Mouse (Mus musculus) lung, embryonic 16.5 days (tissue): ENCODE data around the gene Nqo1. TPM values are rescaled to one million over a fixed set of nuclear protein-coding genes. Genes with fewer than 3 reads are reported as not detected.
A peak's percentile ranks its signal among the peaks of the same experiment; 100 is the strongest.

Experiments
- ATAC-seq: fragments of 200-750 bp; cut with Nextera tagmentation; 2 replicates; pipeline ENCODE4 v1.8.0; 2017; ENCODE audit warnings: low read depth, mild to moderate bottlenecking, moderate library complexity
- H3K27ac ChIP-seq: fragments of 300-500 bp; sonication (generic); 2 replicates; pipeline ENCODE4 v1.5.1; 2014; ENCODE audit warnings: mild to moderate bottlenecking, control low read depth, low read length
- H3K27me3 ChIP-seq: fragments of 300-500 bp; sonication (generic); 2 replicates; pipeline ENCODE4 v1.6.1; 2014; ENCODE audit warnings: low read depth, low read length, mixed read lengths; ENCODE audit not compliant: control insufficient read depth, insufficient read depth
- H3K36me3 ChIP-seq: fragments of 300-500 bp; sonication (generic); 2 replicates; pipeline ENCODE4 v1.6.1; 2014; ENCODE audit warnings: low read length; ENCODE audit not compliant: control insufficient read depth, insufficient read depth
- H3K4me1 ChIP-seq: fragments of 300-500 bp; sonication (generic); replicated peaks from 2 replicates; pipeline ENCODE4 v1.6.1; 2014; ENCODE audit warnings: low read length, mixed read lengths; ENCODE audit not compliant: control insufficient read depth, insufficient read depth
- H3K4me2 ChIP-seq: fragments of 300-500 bp; sonication (generic); 2 replicates; pipeline ENCODE4 v1.6.1; 2014; ENCODE audit warnings: low read depth, low read length, control low read depth
- H3K4me3 ChIP-seq: fragments of 300-500 bp; sonication (generic); 2 replicates; pipeline ENCODE4 v1.5.1; 2014; ENCODE audit warnings: mild to moderate bottlenecking, low read length, control low read depth
- H3K9ac ChIP-seq: fragments of 300-500 bp; sonication (generic); 2 replicates; pipeline ENCODE4 v1.6.1; 2014; ENCODE audit warnings: low read length, control low read depth
- H3K9me3 ChIP-seq: fragments of 300-500 bp; sonication (generic); 2 replicates; pipeline ENCODE4 v1.6.1; 2016; ENCODE audit warnings: low read length; ENCODE audit not compliant: control insufficient read depth
- WGBS: fragments of 180-500 bp; shearing (Covaris S2); extraction: QIAGEN DNeasy Blood & Tissue Kit; methylation state at CpG from one replicate; pipeline ENCODE4 v1.1.7; 2014; 5-methylcytosine and 5-hydroxymethylcytosine counted together
- polyA plus RNA-seq: library from polyadenylated mRNA; unstranded; fragments of >200 nt; fragmentation: Nextera tagmentation; extraction: Ambion mirVana; gene quantifications from 2 replicates; pipeline ENCODE4 v1.2.1, GENCODE M21; 2015

Gene Nqo1
- 14.5 and 15.3 TPM in 2 replicates for polyA plus RNA-seq

DNA sequence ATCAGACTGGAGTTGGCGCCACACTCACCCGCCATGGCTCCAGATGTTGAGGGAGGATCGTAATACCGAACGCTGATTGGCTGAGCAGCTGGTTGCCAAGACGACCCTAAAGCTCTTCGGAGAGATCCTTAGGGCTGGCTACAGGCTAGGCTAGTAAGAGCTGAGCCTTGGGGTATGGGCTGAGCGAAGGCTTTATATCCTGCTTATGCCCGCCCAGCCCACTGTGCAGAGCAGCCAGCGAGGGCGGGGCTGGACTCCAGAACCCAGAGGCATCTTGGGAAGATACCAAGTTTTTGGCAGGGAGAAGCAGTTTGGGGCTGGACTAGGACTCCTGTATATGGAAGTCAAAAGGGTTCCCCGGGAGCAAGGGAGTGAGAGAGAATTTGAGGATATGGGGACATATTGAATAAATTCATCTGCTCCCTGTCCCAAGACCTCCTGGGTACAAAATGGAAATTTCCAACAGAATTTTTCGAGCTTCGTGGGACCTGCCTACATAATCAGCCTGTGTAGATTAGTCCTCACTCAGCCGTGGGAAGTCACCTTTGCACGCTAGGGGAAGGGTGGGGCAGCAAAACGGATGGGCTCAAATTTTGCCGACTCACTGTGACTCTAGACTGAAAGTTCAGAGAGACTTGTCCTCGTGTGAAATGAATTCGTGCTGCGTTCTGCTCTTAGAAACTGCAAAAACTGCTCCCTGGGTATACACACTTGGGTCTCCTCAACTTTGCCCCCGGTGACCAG lies at the start of gene Nqo1:
Nqo1 (minus strand) TSS at position 169 of the 744 bp plus-strand sequence.
- H3K27me3 ChIP-seq, result no peaks in the 10 kb centered on the region
- peak; percentile 99 for ATAC-seq
- no peaks in the 10 kb centered on the region for H3K9me3 ChIP-seq
- no peaks in the 10 kb centered on the region for H3K36me3 ChIP-seq
- WGBS, result 10% methylated on average over 22 of the region's 22 CpGs
- H3K4me3 ChIP-seq, result peak within 1 kb of the TSS; percentile 41
- peaks cover 10% of the 10 kb centered on the region for H3K4me1 ChIP-seq
- H3K9ac ChIP-seq, result peak within 1 kb of the TSS; percentile 12
- peak within 1 kb of the TSS; percentile 29; the same call in 1 of the 2 replicates for H3K27ac ChIP-seq
- H3K4me2 ChIP-seq, result peak within 1 kb of the TSS; percentile 56

DNA sequence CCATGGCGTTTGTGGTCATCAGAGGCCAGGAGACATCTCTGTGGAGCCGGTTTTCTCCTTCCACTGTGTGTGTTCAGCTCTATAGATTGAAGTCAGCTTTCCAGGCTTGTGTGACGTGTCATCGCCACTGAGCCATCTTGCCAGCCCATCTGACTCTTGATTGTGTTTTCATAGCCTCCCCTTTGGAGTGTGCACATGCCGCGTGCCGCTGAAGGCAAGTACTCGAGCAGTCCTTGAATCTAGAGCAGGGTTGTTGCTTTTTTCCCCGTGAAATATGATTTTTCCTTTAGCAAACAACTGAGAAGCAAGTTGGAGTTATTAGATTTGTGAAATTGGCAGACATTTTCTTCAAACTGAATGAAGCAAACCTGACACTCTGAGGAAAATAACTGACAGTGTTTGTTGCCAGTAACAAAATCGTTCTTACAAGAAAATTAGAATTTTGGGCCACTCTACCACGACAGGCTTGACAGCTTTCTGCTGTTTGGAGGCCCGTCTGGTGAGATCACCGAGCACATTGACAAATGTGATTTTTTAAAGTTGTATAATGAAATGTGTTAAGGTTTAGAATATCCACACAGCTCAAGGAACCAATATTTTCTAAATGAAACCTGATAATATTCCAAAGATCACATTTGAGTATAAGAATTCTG lies 48.5 kb upstream of the Nqo1 start:
- Histone ChIP-seq H3K9ac (no peak overlapping the region), H3K4me2 (no peak overlapping the region), H3K4me3 (no peak overlapping the region), H3K36me3 (no peaks in the 10 kb centered on the region), H3K9me3 (no peaks in the 10 kb centered on the region), H3K27ac (no peak overlapping the region), H3K4me1 (no peaks in the 10 kb centered on the region), H3K27me3 (no peaks in the 10 kb centered on the region)
- ATAC-seq, result no peak
- 70% methylated on average over 13 of the region's 13 CpGs for WGBS

GRCm38 (mm10) chr8:107449655-107450054 lies 46.6 kb upstream of the Nqo1 start:
- Histone ChIP-seq H3K27ac (no peak overlapping the region), H3K9ac (no peak overlapping the region), H3K4me3 (no peak overlapping the region), H3K4me1 (peaks cover 4% of the 10 kb centered on the region), H3K9me3 (no peaks in the 10 kb centered on the region), H3K27me3 (no peaks in the 10 kb centered on the region), H3K36me3 (no peaks in the 10 kb centered on the region), H3K4me2 (no peak overlapping the region)
- WGBS, result 74% methylated on average over 6 of the region's 6 CpGs
- no peak for ATAC-seq

GRCm38 (mm10) chr8:107449130-107449529 lies 46.1 kb upstream of the Nqo1 start:
- H3K4me1 ChIP-seq, result peaks cover 9% of the 10 kb centered on the region
- H3K4me2 ChIP-seq, result no peak overlapping the region
- no peaks in the 10 kb centered on the region for H3K36me3 ChIP-seq
- H3K27me3 ChIP-seq, result no peaks in the 10 kb centered on the region
- no peak overlapping the region for H3K4me3 ChIP-seq
- no peak overlapping the region for H3K27ac ChIP-seq
- ATAC-seq, result no peak
- WGBS, result 63% methylated on average over 8 of the region's 8 CpGs
- H3K9me3 ChIP-seq, result no peaks in the 10 kb centered on the region
- no peak overlapping the region for H3K9ac ChIP-seq

- Histone ChIP-seq H3K9me3 (no peaks in the 10 kb centered on the region), H3K27me3 (no peaks in the 10 kb centered on the region), H3K9ac (no peak overlapping the region), H3K4me2 (no peak overlapping the region), H3K27ac (no peak overlapping the region), H3K4me1 (peaks cover 9% of the 10 kb centered on the region), H3K4me3 (no peak overlapping the region), H3K36me3 (no peaks in the 10 kb centered on the region)
- 70% methylated on average over 4 of the region's 4 CpGs for WGBS
- ATAC-seq, result no peak
These were observed 45.4 kb upstream of the Nqo1 start for GRCm38 (mm10) chr8:107448382-107448889.

GRCm38 (mm10) chr8:107447713-107448112 lies 44.7 kb upstream of the Nqo1 start:
- Histone ChIP-seq H3K36me3 (no peaks in the 10 kb centered on the region), H3K4me1 (peaks cover 9% of the 10 kb centered on the region), H3K4me2 (no peak overlapping the region), H3K27ac (no peak overlapping the region), H3K27me3 (no peaks in the 10 kb centered on the region), H3K9me3 (no peaks in the 10 kb centered on the region), H3K9ac (no peak overlapping the region), H3K4me3 (no peak overlapping the region)
- ATAC-seq, result no peak

- no peaks in the 10 kb centered on the region for H3K9me3 ChIP-seq
- no peaks in the 10 kb centered on the region for H3K27me3 ChIP-seq
- H3K27ac ChIP-seq, result peak overlapping the region; percentile 62
- H3K9ac ChIP-seq, result no peak overlapping the region
- H3K4me2 ChIP-seq, result no peak overlapping the region
- 43% methylated on average over 3 of the region's 3 CpGs for WGBS
- H3K4me1 ChIP-seq, result peaks cover 9% of the 10 kb centered on the region
- 0 out of 2 replicates have a peak, but pooled peaks have one; percentile 41 for ATAC-seq
- H3K4me3 ChIP-seq, result no peak overlapping the region
- H3K36me3 ChIP-seq, result no peaks in the 10 kb centered on the region
These were observed 41.6 kb upstream of the Nqo1 start for GRCm38 (mm10) chr8:107444626-107445025.

- WGBS, result 87% methylated on average over 3 of the region's 3 CpGs
- Histone ChIP-seq H3K4me3 (no peak overlapping the region), H3K9me3 (no peaks in the 10 kb centered on the region), H3K27ac (no peak overlapping the region), H3K4me2 (no peak overlapping the region), H3K4me1 (peaks cover 13% of the 10 kb centered on the region), H3K9ac (no peak overlapping the region), H3K27me3 (no peaks in the 10 kb centered on the region), H3K36me3 (no peaks in the 10 kb centered on the region)
- no peak for ATAC-seq
These were observed 37.0 kb upstream of the Nqo1 start for GRCm38 (mm10) chr8:107439880-107440625.

GRCm38 (mm10) chr8:107437711-107438110 lies 34.7 kb upstream of the Nqo1 start:
- H3K36me3 ChIP-seq, result no peaks in the 10 kb centered on the region
- H3K4me3 ChIP-seq, result no peak overlapping the region
- H3K9ac ChIP-seq, result no peak overlapping the region; the same call in 1 of the 2 replicates
- no peak overlapping the region for H3K27ac ChIP-seq
- peaks cover 4% of the 10 kb centered on the region; the same call in 1 of the 2 replicates for H3K4me1 ChIP-seq
- no peak overlapping the region for H3K4me2 ChIP-seq
- H3K27me3 ChIP-seq, result no peaks in the 10 kb centered on the region
- 69% methylated on average over 2 of the region's 2 CpGs for WGBS
- H3K9me3 ChIP-seq, result no peaks in the 10 kb centered on the region
- ATAC-seq, result no peak
